Mouse (Mus musculus) gastrocnemius, postnatal 36 days (tissue): ENCODE measurements around the gene Lrrc28. TPM values are rescaled to one million over a fixed set of nuclear protein-coding genes. Genes with fewer than 3 reads are reported as not detected.

Experiments used
- DNase-seq, 2 experiments: peaks; one replicate each; pipeline ENCODE4 v3.0.0; 2022
- intact Hi-C: fragments of 180-260 bp; cut with DNase I; formaldehyde crosslinking; loops from one replicate; pipeline ENCODE4 v1.15.1; 2025
- total RNA-seq, 2 experiments: library from RNA; stranded (reverse); gene quantifications; 2 replicates each; pipeline ENCODE4 v1.2.3; 2021

Lrrc28 gene
- total RNA-seq, 2 experiments from 2014 or later, result 22.8 to 23.2 TPM

DNA sequence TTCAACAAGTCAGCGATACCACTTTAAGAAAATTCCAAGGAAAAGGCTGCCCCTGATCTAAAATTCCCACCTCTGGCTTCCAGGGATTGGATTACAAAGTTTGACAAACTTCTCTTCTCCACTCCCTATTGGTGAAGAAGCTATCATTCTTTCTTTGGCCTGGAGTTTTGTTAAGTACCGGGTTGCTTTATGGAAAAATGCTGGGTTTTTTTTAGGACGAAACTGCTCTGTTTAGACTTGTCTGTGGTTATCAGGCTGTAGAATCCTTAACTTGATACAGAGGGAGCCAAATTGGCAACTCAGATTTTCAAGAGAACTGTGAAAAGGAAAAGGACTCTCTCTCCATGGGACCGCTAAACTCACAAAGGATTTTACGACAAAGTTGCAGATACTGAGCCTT, 2.2 kb upstream of the Lrrc28 start, which contains the start of gene Ttc23:
Ttc23 (plus strand) TSS at position 134 of the 400 bp plus-strand sequence.
- intact Hi-C loops, result no loop called here

DNA sequence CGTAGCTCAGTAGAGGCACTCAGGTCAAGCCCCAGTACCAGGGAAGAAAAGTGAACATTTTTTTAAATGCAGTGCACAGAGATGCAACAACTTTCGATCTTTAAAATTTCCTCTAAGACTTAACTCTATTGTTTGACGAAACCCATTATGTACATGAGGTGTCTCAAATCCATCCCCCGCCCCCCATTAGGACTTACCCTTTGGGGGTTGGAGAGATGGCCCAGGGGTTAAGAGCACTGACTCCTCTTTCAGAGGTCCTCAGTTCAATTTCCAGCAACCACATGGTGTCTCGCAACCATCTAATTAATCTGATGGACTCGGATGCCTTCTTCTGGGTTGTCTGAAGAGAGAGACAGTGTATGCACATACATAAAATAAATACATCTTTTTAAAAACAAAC, 1.1 kb upstream of the Lrrc28 start:
- intact Hi-C loops, result no loop called here
- DNase-seq, result no peak

More for the DNA sequence above, 2.2 kb upstream of the Lrrc28 start, which contains the start of gene Ttc23:
- DNase-seq, result no peak

DNA sequence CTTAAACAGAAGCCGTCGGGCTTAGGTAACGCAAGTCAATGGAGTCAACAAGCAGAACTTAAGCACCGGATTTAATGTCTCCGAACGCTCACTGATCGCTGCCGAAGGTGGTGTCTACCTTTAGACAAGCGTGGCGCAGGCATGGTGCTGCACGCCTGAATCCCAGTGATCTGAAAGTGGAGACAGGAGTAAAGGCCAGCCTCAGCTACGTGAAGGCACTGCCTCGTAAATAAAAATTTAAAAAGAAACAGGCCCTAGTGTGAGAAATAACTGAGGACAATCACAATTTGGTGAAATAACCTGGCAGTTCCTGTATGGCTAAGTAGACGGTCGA, 580 bp upstream of the Lrrc28 start:
- no peak for DNase-seq
- intact Hi-C loops, result no loop called here

DNA sequence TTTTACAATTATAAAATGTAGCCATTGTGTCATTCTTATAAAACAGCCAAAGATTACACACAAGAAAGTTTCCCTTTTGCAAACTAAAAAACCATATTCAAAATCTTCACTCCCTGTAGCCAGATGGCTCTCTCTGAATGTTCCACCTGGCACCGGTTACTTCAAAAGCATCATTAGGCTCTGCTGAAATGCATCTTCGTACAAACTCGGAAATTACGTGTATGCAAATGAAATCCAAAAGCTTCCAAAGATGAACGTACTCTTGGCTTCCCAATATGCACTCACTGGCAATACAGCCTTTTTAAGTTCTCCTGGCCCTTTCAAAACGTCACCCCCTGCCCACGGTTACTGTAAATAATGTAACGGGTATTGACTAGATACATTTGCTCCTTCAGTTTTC, 777 bp downstream of the Lrrc28 start:
- intact Hi-C loops, result no loop called here
- no peak for DNase-seq

DNA sequence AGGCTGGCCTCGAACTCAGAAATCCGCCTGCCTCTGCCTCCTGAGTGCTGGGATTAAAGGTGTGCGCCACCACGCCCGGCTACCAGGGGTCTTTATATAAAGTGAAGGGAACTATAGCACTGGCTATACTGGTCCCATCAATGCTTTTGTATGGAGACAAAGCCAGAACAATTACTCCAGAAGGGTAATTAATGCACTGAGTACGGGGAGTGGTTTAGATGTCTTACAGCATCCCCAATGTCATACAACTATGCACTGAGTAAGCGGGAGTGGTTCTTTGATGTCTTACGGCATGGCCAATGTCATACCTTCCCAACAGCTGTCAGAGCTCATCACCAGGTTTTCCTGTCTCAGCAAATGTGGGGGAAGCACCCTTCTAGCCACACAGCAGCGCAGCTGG, 2.1 kb downstream of the Lrrc28 start:
- no peak for DNase-seq
- intact Hi-C loops, result no loop called here

DNA sequence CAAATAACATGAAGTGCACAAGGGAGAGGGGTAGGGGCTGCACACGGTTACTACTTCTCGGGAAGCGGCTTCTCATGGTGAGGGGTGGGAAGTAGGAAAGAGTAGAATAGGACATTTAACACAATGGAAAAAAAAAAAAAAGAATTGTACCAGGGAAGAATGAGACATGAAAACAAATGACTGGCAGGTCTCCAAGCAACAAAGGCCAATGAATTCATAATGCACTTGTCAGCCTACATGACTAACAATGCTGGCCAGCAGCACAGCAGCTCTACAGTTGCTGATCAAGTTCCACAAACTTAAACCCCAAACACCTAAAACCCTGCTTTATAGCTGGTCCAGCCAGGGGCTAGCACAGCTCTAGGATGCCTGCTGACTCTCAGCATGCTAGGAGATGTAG, 6.1 kb downstream of the Lrrc28 start:
- intact Hi-C loops, result loop anchor here (10.0 kb wide), 1 partner anchor 794 kb away; no protein-coding TSS in a partner anchor
- DNase-seq, result no peak

DNA sequence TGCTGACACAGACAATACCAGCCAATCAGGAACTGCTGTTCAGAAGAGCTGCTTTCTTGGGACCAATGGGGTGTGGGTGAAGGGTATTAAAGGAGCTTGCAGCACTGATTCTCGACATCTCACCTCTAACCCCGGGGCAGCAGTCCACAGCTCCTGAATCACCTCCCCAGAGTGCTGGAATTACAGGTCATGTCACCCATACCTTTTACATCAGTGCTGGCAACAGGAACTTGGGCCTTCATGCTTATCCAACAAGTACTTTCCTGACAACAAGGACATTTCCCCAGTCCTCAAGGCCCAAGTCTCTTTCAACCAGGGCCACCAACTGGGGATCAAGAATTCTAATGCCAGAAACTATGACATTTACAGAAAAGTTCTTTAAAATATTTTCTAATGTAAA, 8.9 kb downstream of the Lrrc28 start:
- no peak for DNase-seq
- intact Hi-C loops, result loop anchor here (10.0 kb wide), 1 partner anchor 791 kb away; no protein-coding TSS in a partner anchor

DNA sequence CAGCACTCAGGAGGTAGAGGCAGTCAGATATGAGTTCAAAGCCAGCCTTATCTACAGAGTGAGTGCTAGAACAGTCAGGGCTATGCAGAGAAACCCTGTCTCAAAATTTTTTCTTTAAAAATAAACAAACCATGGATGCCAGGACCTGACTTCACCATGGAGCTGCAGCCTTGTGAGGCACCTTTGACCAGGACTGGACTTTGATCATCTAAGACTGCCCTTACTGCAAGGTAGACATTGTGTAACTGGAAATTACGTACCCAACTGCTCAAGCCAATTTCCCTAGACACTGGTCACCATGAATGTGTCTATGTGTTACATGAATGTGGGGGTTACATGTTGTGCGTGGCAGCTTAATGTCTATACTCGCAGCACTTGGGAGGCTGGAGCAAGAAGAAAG, 10.9 kb downstream of the Lrrc28 start:
- no peak for DNase-seq
- intact Hi-C loops, result loop anchor here (10.0 kb wide), 1 partner anchor 789 kb away; no protein-coding TSS in a partner anchor

DNA sequence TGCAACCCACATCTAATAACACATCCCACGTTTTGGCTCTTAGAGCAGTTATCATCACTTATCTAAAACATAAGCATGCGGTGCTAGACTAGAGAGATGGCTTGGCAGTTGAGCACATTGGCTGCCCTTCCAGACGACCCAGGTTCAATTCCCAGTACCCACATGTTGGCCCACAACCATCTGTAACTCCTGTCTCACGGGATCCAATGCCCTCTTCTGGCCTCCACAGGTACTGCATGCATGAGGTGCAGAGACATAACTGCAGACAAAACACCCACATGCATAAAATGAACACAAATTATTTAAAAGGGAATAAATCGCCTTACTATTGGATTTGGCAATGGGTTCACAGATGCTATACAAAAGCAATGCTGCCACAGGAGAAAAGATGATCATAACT, 12.7 kb downstream of the Lrrc28 start:
- intact Hi-C loops, result loop anchor here (10.0 kb wide), 1 partner anchor 788 kb away; no protein-coding TSS in a partner anchor
- no peak for DNase-seq

DNA sequence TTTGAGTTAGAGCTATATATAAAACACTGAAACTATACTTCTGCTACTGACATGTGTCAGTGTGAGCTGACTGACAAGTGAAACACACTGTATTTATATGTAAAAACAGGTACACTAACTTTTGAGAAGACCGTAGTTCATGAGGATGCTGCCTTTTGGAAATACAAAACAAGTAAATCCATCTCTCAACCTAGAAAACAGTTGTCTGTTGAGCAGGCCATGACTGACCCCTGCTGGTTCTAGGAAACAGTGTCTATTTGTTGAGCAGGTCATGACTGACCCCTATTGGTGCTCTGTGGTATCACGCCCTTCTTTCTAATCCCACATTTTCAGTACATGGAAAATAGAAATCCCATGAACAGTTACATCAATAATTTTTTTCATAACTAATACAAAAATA, 14.3 kb downstream of the Lrrc28 start:
- peak; percentile 50 to 56 for DNase-seq
- intact Hi-C loops, result loop anchor here (1.0 to 10.0 kb wide), 2 partner anchors 414 to 786 kb away; no protein-coding TSS in a partner anchor

DNA sequence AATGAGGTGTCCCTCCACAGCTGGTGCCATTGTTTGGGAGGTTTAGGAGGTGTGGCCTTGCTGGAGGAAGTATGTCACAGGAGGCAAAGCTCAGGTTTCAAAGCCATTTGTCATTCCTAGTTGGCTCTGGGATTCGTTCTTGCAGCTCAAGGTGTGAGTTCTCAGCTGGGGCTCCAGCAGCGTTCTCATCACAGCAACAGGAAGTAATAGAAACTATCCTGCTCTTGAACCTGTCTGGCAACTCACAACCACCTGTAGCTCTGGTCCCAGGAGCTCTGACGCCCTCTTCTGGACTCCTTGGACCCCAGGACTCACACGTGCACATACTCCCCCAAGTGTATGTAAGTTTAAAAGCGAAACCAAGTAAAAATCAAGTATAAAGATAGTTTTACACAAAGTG, 15.4 kb downstream of the Lrrc28 start:
- no peak for DNase-seq
- intact Hi-C loops, result loop anchor here (10.0 kb wide), 1 partner anchor 785 kb away; no protein-coding TSS in a partner anchor

DNA sequence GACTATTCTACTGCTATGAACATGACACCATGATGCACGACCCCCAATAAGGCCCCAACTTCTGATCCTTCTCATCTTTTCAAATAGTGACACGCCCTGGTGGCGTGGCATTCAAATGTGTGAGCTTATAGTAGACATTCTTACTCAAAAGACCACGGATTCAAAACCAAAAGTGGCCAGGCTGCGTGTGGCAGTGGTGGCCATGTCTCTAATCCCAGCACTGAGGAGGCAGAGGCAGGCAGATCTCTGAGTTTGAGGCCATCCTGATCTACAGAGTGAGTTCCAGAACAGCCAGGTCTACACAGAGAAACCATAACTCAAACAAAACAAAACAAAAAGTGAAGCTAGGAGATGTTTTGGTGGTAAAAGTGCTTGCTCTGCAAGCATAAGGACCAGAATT, 18.4 kb downstream of the Lrrc28 start:
- no peak for DNase-seq
- intact Hi-C loops, result no loop called here

DNA sequence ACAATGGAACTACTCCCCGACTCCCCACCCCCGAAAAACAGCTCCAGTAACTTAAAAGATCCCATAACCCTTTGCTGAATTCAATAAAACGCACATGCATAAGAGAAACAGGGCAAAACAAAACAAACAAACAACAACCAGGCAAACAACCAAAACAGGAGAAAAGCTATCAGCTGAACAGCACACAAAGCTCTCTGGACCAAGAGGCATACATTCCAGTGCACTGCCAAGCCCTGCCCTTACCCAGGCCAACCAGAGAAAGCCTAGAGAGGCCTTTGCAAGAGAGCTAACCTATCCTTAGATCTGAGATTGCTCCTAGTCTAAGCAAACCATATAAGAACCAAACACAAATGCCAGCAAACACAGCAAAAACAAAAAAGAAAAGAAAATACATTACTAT, 22.9 kb downstream of the Lrrc28 start:
- DNase-seq, result no peak
- intact Hi-C loops, result no loop called here

DNA sequence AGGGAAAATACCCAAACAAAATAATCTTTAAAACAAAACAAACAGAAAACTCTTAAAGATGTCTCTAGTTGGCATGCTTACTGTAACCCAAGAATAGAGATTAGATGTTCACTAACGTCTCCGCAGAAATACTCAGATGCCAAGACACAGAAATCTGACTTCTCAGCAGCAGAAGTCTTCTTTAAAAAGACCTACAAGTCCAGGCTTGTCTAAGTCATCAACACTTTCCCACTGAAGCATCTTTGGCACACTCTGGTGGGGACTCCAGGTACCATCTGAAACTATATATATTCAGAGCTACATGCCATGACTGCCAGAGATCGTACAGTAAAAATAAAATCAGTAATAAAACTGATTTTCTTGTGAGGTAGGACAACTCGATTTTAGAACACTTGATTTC, 25.2 kb downstream of the Lrrc28 start:
- DNase-seq, result no peak
- intact Hi-C loops, result no loop called here

DNA sequence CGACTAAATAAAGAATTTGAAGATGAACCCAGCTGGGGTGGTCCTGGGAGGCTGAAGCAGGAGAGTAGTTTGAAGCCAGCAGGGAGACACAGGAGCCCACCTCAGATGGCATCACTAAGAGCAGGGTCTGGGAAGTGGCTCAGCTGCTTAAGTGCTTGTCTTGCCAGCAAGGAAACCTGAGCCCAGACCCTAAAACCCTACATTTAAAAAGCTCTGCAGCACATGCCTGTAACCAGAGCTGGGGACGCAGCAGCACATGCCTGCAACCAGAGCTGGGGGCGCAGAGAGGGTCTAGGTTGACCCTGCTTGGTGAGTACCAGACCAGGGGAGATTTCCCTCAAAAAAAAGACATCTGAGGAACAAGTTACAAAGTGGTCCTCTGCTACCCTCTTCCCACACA, 26.8 kb downstream of the Lrrc28 start:
- intact Hi-C loops, result no loop called here
- no peak for DNase-seq

DNA sequence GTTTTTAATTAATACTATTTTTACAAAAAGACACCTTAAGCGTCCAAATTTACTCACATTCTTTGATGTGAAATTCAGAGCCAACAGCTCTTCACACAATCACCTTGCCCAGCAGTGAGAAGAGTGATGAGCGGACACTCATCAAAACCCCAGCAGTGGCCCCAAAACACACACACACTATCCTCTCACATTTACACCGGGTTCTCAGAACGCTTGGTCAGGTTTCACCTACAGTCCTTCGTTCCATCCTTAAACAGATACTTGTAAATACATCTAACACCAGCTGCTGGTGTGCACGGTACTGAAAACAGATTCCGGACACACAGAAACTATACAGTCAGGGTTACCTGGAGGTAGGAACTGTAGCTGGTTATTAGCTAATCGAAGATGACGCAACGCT, 27.4 kb downstream of the Lrrc28 start:
- no peak for DNase-seq
- intact Hi-C loops, result no loop called here

DNA sequence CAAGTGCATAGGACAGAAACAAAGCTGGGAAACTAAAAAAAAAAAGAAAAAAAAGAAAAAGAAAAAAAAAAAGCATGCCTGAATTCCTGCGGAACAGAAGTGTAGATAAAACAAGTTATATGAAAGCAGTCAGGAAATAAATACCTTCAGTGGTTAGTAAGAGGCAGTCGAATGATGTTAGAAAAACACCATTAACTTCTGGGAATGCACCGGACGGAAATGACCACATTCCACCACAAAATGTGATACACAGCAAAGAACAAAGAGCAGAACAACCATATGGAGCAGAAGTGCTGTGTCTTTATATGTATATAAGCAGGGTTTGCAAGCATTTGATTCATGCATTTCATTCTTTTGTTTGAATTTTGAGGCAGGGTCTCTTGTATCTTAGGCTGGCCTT, 28.2 kb downstream of the Lrrc28 start:
- no peak for DNase-seq
- intact Hi-C loops, result no loop called here

DNA sequence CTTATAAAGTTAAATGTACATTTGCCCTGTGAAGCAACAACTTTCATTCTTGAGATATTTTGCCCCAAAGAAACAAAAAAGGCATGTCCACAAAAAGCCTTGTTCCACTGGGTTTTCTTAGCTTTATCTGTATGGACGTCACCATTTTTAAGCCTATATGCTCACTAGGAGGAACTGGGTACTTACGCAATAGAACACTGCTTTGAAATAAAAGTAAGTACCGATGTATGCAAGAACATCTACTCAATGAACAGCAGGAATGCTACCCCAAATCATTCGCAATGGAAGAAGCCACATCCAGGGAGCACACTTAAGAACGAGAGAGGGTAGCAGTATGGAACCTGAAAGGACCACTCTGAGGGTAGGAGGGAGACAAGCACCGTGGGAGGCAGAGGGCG, 30.6 kb downstream of the Lrrc28 start:
- intact Hi-C loops, result no loop called here

DNA sequence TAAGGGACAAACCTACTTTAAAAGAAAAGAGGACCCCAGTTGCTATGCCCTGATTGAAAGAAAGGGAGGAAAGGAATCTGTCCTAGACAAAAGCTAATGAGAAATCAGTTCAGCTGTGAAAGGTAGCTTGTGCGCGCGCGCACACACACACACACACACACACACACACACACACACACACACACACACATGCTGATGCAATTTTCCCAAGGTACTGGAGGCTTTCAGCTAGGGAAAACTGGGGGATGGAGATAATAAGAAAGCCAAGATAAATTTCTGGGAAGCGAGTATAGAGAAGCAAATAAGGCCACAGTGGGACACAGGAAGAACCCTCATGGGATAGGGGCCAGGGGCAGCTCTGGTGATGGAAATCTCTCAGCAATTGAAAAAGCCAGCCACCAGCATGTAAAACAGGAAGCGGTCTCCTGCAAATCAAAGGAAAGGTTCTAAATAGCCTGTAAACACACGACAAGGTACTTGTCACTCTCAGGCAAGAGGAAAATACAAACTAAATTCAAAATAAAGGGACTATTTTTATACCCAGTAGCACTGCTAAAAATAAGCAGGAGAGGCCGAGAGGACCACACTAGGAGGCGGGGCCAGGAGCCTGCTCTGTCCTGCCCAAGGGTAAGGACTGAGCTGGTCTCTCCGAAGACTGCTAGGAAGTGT, 31.1 kb downstream of the Lrrc28 start:
- intact Hi-C loops, result no loop called here
- peak in 1 of 2 experiments; percentile 22 for DNase-seq

More for the DNA sequence above, 30.6 kb downstream of the Lrrc28 start:
- no peak for DNase-seq

DNA sequence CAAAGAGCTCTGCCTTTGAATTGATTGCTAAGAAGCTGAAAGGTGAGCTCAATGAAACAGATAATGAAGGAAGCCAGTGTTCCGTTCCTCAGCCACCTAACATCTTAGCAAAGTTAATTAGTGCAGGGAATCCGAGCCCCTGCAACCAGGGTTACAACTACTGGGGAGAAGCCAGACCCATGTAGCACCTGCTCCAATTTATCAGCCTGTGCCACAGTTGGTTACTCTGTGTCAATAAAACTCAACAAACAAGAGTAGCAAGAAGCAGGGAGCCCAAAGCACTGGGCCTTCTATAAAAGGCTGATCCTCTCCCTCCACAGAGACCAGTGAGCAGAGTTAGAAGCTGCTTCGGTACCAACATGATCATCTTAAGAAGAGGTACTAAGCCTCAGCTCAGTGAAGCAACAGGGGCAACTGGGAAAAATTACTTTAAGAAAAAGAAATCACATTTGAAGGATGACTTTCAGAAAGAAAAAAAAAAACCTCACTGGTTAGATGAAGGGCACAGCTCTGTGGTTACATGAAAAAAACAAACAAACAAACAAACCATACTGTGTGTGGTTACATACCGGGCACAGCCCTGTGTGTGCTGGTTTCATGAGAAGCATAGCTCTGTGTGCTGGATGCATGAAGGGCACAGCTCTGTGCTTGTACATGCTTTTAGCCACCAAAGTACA, 36.6 kb downstream of the Lrrc28 start:
- no peak for DNase-seq
- intact Hi-C loops, result no loop called here

DNA sequence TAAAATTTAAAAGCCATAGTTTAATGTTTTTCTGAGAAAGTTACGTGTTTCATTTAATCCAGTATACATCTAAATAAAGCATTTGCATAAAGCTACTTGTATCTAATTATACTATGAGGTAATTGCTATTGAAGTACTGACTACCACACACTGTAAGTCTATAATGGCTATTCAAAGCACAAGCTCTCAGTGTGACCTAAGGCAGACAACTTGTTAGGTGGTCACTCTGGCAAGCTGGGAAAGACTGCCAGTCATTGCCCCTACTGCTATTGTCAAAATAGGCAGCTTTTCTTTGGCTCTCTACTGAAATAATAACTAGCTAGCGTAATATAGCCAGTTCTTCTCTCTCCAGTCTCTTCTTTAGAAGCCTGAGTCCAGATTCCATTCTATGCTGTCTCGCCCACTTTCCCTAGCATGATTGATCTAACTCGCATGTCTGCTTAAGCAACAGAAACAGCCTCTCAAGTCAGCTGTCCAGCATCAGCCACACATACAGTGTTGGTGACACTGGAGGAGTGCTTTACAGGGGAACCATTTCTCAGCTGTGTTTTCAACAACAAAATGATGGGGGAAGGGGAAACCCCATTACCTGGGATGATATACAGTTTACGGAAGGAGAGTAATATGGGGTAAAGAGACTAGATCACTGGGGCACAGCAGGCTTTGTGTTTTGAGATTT, 37.3 kb downstream of the Lrrc28 start:
- DNase-seq, result no peak
- intact Hi-C loops, result no loop called here
